Mouse (Mus musculus) frontal cortex, postnatal 36 days (tissue): Measurements from ENCODE around the gene Nt5c3.
A peak's percentile ranks its signal among the peaks of the same experiment; 100 is the strongest.

Experiments used
- DNase-seq, 2 experiments: peaks; one replicate each; pipeline ENCODE4 v3.0.0; 2022; ENCODE audit warnings: low spot score in 2 of 2

Gene Nt5c3

DNA sequence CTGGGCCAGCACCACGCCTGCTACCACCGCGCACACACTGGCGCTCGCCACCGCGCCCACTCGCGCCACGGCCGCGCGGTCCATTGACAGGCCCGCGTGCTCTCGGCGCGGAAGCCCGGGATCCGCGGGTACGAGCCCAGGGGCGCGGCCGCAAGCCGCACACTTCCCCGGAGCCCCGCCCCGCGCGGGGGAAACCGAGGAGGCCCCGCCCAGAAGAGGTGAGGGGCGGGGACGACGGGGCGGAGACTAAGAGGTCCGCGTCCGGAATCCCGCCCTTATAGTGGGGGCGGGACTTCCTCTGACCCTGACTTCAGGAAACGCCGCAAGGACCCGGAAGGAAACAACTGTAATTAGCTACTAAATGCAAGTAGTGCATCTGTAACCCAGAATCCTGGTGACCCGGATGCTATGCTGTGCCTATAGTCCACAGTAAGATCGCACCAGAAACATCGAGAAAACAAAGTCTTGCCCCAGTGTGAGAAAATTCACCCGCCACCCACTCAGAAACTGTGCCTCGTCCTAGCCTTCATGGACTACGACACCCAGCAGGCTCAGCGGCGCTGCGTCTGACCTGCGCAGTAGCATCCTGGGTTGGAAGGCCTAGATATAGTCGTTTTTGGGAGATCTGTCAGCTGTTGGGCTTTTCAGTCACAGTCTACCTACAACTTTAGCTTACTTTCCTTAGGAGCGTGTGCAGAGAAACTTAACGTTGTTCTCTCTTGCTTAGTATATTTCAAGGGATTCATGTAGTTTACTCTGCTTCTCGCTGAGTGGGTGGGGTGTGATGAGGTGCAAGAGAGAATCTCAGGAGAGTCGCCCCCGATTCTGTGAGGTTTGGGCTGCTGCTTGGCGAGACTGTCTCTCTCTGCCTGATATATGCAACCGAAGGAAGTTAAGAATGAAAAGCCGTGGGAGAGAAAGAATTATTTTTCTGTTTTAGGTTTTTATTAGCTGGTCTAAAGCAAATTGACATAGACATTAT, at the start of gene Nt5c3, which contains the start of gene Vmn1r4:
Nt5c3 (minus strand) TSS at position 207 of the 982 bp plus-strand sequence.
Vmn1r4 (plus strand) TSS at position 290 of the 982 bp plus-strand sequence.
- DNase-seq = peak; percentile 91 to 97

- DNase-seq = no peak
Observed at GRCm38 (mm10) chr6:56969973-56970372, 46.2 kb upstream of the Nt5c3 start, which contains the start of gene Vmn1r5. Gene Vmn1r5 (plus strand): TSS chr6:56970273.

DNA sequence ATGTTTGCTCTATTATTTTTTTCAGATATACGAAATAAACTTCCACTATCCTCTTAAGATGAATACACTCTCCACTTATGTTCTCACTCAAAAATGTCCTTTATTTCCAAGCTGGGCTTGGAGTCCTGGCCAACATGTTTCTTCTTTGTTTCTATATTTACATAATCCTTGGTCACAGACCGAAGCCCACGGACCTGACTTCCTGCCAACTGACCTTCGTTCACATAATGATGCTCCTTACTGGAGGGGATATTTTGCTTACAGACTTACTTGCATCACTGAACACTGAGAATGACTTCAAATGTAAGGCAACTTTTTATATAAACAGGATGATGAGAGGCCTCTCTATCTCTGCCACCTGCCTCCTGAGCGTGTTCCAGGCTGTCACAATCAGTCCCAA, 32.7 kb upstream of the Nt5c3 start:
- DNase-seq = no peak

DNA sequence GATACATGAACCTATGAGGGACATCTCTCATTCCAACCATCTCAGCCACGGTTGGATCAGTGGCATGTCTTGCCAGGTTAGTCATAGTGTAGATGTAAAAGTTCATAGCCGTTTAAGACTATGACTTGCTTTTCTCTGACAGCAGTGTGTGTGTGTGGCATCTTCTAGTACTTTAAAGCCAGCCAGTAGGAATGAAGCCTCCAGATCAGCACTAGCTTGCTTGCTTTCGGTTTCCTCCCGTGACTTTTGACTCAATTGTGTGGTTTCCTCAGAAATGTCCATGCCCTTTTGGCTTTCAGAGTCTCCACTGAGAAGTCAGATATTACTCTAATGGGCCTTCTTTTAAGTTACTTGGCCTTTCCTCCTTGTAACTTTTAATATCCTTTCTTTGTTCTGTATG, 10.6 kb upstream of the Nt5c3 start:
- DNase-seq = no peak

DNA sequence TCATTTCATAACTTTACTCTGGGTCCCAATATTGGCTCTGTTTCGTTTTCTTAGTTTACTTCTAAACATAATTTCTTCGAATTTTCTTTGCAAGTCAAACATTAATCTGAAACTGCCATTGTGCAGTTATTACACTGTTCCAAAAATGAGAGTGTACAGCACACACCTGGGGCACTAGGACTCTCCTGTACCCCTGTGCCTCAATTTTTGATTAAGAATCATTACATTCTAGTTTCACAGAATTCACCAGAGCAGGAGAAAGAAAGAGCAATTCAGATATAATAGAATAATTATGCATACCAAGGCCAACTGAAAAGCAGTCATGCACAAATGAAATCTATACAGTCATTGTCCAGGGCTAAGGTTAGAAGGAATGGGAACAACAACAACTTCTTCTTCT, 8.7 kb upstream of the Nt5c3 start:
- DNase-seq = no peak

- DNase-seq = no peak
Observed at GRCm38 (mm10) chr6:56931648-56932415, 8.1 kb upstream of the Nt5c3 start.

DNA sequence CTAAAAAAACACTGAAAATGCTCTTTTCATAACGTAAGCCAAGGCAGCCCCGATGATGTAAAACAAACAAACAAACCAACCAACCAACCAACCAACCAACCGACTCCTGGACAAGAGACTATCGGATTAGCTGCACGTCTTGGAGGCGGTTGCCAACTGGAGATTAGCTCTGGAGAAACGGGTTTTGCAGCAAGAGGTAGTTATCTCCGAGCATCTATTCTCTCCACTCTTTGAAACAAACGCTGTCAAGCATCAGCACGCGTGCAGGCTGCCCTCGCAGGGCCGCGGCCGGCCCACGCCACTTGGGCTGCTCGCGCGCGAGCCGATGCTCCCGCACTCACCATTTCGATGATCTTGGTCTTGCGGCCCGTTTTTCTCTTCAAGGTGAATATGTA, 404 bp downstream of the Nt5c3 start:
- no peak for DNase-seq

- no peak for DNase-seq
Observed at GRCm38 (mm10) chr6:56920222-56921092, 3.3 kb downstream of the Nt5c3 start.

- no peak for DNase-seq
Observed at GRCm38 (mm10) chr6:56919330-56920044, 4.2 kb downstream of the Nt5c3 start.

DNA sequence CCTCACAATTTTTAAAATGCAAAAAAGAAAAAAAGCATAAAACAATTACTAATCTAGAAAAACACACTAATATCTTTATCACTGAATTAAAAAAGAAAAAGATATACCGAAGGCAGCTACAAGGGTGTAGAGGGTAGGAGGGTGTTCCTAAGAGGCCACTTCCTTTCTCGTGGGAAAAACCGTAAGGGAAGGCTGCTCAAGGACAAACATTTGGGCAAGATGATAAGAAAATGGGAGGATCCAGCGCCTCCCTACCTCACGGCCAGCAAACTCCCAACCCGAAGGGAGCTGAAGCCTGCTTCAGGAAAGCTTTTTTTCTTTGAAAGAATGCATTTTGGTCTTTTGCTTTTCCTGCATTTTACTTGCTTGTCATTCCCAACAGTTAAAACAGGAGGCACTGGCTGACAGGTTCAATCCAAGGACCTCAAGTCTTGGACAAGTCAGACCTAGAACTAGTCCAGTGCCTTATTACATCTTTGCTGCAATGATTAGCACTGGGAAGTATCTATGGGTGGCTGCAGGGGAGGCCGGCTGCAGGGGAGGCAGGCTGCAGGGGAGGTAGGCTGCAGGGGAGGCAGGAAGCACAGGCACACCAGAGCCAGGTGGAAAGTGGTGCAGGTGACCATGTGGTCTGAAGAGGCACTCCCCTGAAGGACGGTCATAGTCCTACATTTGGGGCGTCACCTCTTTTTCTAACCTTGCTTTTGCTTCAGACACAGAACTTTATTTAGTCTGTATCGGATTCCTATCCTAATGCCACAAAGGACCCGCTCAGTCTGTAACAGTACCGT, 6.0 kb downstream of the Nt5c3 start:
- DNase-seq = no peak

GRCm38 (mm10) chr6:56916279-56916678, 7.5 kb downstream of the Nt5c3 start:
- DNase-seq = no peak

DNA sequence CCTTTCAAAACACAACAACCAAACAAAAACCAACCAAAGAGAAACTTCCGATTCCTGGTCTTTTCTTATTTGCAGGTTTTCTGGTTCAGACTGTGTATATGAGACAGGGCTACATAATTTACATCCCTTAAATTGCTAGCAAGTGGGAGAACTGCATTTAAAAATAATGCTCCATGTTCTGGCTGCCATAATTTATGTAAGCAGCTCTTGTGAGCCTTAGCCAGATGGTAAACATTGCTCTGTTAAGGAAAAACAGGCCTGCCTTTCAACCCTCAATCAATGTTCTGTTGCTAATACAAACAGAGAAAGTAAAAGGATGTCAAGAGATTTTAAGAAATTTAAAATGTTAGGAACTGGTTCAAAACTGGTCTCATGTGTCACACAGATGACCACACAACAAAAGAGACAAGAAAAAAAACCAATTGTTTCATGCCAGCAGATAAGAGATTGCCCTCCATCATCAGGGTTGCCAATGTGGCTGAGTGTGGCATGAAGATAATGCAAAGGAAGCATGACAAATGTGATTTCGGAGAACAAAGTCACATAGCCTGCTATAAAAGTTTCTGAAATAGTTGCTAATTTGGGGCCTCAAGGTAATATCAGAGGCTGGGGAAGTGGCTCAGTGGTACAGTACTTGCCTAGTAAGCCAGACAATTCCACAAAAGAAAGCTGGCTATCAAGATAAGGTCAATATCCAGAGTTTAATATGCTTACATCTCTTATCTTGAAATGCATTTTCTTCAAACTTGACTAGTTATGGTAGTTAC, 10.5 kb downstream of the Nt5c3 start:
- DNase-seq = no peak

DNA sequence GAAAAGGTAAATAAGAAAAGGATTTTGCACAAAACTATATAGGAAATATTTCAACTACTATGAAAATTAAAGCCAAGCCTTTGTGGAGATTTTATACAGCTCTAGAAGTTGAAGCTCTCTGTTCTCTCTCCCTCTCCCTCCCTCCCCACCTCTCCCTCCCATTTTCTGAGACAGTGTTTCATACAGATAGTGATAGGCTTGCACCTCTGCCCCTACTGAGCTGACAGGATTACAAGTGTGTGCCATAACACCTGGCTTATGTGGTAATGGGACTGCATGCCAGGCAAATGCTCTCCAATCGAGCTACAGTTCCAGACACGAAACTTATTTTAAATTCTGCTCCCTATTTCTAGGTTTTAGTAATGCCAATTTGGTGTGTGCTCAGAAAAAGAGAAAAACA, 12.8 kb downstream of the Nt5c3 start:
- no peak for DNase-seq

DNA sequence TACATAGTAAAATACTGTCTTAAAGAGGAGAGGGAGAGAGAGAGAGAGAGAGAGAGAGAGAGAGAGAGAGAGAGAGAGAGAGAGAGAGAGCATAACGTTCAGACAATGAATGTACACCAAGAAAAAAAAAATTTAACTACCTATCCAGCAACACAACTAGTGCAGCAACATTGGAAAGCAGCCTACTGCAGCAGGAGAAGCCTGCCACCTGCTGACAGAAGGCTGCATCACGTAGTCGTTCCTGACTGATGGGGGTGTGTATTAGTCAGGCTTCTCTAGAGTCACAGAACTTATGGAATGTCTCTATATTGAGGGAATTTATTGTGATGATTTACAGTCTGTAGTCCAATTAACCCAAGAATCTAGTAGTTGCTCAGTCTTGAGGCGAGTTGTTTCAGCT, 14.8 kb downstream of the Nt5c3 start:
- peak; percentile 54 to 79 for DNase-seq

- no peak for DNase-seq
Observed at GRCm38 (mm10) chr6:56908397-56908796, 15.3 kb downstream of the Nt5c3 start.

DNA sequence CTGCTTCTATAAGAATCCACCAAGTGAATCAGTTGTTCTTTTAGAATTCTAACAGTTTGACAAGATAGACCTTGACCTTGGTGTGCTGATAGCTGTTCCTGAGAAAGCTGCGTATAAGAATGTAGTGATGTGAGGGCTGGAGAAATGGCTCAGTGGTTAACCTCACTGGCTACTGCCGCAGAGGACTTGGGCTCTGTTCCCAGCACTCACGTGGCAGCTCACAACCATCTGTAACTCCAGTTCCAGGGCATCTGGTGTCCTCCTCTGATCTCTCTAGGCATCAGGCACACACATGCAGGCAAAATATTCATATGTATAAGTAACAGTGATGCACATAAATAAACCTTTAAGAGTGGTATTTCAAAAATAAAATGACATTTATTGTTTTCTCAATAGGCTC, 15.8 kb downstream of the Nt5c3 start:
- no peak for DNase-seq

DNA sequence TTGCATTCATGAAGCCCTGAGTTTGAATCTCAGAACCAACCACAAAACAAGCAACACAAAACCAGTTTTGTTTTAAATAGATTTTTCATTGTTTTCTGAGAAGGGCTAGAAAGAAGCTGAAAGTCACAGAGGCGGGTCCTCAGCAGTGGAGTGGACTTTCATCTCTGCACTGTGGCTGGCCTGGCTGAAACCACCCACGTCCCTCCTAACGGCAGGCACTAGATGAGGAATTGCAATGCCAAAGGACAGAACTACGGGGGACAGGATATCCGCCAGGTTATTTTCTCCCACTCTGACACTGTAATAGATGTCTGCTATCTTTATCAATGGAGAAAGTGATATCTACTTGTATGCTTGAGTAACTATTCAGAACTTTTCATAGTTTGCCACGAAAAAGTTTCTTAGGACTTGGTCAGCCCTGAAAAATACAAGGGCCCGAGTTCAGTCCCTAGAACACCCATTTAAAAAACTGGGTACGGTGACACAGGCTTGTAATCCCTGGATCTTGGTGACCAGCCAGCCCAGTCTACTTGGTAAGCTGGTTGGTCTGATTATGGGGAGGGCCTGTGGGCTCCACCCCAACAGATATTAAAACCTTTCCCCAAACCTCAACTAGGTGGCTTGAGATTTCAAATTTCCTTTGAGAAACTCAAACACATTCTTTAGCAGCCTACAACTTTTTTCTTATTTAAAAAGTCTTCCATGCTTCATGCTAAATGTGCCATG, 17.4 kb downstream of the Nt5c3 start:
- DNase-seq = no peak

DNA sequence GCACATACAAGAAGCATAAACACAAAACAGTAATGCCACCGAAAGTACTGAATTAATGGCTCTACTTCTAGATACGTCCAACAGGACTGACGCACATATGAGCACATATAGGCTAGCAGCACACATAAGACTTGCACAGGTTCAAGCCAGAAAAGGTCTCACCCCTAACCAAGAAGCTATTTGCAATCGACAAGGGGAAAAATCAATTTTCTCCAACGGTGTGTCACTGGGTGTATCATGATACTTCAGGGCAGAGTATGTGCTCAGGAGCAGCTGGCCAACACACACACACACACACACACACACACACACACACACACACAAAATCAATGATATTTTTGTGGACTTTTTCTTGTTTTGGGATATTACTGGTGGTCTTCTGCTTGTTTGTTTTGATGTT, 18.2 kb downstream of the Nt5c3 start:
- no peak for DNase-seq

GRCm38 (mm10) chr6:56904982-56905381, 18.8 kb downstream of the Nt5c3 start:
- no peak for DNase-seq
